Mouse (Mus musculus): ENCODE data around the gene Glt1d1. TPM values are rescaled to one million over a fixed set of nuclear protein-coding genes. Genes with fewer than 3 reads are reported as not detected.

The Glt1d1 gene
- polyA plus RNA-seq, 1 experiment from 2014 or later, result 2.8 TPM

DNA sequence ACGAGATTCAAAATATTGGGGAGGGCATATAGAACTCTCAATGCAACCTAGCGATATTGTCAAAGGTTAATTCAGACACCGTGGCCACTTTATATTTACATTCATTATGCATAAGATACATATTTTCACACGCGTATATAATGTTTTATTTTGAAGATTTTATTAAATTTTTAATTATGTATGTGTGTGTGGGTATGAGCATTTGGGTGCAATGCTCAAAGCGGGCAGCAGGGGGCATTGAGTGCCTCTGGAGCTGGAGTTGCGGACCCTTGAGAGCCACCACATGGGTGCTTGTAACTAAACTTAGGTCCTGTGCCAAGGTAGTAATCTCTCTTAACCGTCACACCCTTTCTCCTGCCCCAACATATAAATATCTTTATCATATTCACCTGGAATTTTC is 41.9 kb downstream of the Glt1d1 start:
- Histone ChIP-seq H3K36me3 (ENCODE audit: control insufficient read depth, insufficient read depth, low read length) (no peaks in the 10 kb centered on the region), H3K4me2 (ENCODE audit: low read depth, low read length) (no peak overlapping the region), H3K9ac (replicated peaks; ENCODE audit: low read depth, low read length) (no peak overlapping the region), H3K9me3 (ENCODE audit: control insufficient read depth, low read length) (no peaks in the 10 kb centered on the region), H3K27ac (ENCODE audit: low read depth, low read length) (no peak overlapping the region), H3K4me1 (ENCODE audit: control insufficient read depth, insufficient read depth, low read length) (no peaks in the 10 kb centered on the region), H3K4me3 (ENCODE audit: low read depth, low read length) (no peak overlapping the region), H3K27me3 (ENCODE audit: control insufficient read depth, insufficient read depth, low read length) (no peaks in the 10 kb centered on the region)
- 96% methylated on average over 8 of the region's 8 CpGs for WGBS
- ATAC-seq (ENCODE audit: low read depth), result no peak

DNA sequence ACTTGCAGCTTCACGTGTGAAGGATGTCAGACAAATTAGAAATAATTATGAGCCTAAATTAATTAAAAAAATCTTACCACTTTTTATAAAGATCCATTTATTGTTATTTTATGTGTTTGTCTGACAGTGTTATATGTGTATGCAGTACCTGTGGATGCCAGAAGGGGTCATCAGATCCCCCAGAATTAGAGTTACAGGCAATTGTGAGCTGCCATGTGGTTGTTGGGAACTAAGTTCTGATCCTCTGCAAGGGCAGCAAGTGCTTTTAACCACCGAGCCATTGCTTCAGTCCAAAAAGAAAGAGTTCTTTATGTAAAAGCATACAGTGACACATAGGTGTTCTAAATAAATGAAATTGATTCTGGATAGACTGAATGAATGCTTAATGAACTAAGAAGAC is 45.5 kb downstream of the Glt1d1 start:
- Histone ChIP-seq H3K9me3 (ENCODE audit: control insufficient read depth, low read length) (no peaks in the 10 kb centered on the region), H3K27ac (ENCODE audit: low read depth, low read length) (no peak overlapping the region), H3K4me2 (ENCODE audit: low read depth, low read length) (no peak overlapping the region), H3K36me3 (ENCODE audit: control insufficient read depth, insufficient read depth, low read length) (no peaks in the 10 kb centered on the region), H3K27me3 (ENCODE audit: control insufficient read depth, insufficient read depth, low read length) (no peaks in the 10 kb centered on the region), H3K4me3 (ENCODE audit: low read depth, low read length) (no peak overlapping the region), H3K4me1 (ENCODE audit: control insufficient read depth, insufficient read depth, low read length) (no peaks in the 10 kb centered on the region), H3K9ac (replicated peaks; ENCODE audit: low read depth, low read length) (no peak overlapping the region)
- no peak for ATAC-seq (ENCODE audit: low read depth)
- WGBS, result 95% methylated on average over 2 of the region's 2 CpGs

DNA sequence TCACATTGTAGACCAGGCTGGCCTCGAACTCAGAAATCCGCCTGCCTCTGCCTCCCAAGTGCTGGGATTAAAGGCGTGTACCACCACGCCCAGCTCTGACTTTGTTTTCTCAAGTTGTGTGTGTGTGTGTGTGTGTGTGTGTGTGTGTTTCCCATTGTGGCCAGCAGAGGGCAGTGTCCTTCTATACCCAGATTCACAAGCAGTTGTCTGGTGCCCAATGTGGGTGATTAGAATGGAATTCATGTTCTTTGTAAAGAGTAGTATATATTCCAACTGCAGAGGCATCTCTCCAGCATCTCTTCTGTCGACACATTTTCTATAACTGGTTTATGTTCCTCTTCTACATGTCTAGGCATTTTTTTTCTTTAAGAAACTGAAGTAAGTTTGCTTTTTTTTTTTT is 46.4 kb downstream of the Glt1d1 start:
- no peak overlapping the region for H3K27ac ChIP-seq (ENCODE audit: low read depth, low read length)

DNA sequence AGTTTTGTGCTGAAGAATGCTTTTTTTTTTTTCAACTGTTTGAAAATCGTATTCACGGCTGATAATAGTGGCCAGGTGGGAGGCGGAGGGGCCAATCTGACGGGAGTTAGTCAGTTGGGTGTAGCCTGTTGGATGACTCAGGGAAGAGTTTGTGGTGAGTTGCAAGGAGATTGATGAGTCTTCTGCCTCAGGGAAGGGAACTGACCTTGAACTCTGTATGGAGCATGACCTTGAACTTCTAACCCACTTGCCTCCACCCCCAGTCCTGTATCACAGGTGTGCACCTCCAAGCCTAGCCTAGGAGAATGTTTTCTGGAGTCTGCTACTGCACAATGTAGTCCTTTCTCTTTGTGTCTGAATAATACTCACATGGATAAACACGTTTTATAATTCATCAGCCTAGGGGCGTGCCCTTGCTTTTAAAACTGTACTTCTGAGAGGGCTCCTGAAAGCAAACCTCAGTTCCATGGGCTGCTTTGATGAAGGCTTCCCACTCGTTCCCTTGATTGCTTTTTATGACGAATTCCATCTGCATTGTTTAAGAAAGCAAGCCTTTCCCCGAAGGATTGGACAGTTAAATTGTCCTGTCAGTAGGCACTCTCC is 56.6 kb downstream of the Glt1d1 start:
- H3K4me3 ChIP-seq (ENCODE audit: low read depth, low read length), result no peak overlapping the region
- ATAC-seq (ENCODE audit: low read depth), result no peak
- no peaks in the 10 kb centered on the region for H3K4me1 ChIP-seq (ENCODE audit: control insufficient read depth, insufficient read depth, low read length)
- H3K36me3 ChIP-seq (ENCODE audit: control insufficient read depth, insufficient read depth, low read length), result no peaks in the 10 kb centered on the region
- H3K4me2 ChIP-seq (ENCODE audit: low read depth, low read length), result no peak overlapping the region
- 72% methylated on average over 9 of the region's 9 CpGs for WGBS
- no peak overlapping the region for H3K27ac ChIP-seq (ENCODE audit: low read depth, low read length)
- no peaks in the 10 kb centered on the region for H3K9me3 ChIP-seq (ENCODE audit: control insufficient read depth, low read length)
- no peak overlapping the region for H3K9ac ChIP-seq (replicated peaks; ENCODE audit: low read depth, low read length)
- no peaks in the 10 kb centered on the region for H3K27me3 ChIP-seq (ENCODE audit: control insufficient read depth, insufficient read depth, low read length)

More for the DNA sequence above, 46.4 kb downstream of the Glt1d1 start:
- WGBS, result 96% methylated on average over 5 of the region's 5 CpGs
- Histone ChIP-seq H3K27me3 (ENCODE audit: control insufficient read depth, insufficient read depth, low read length) (no peaks in the 10 kb centered on the region), H3K4me3 (ENCODE audit: low read depth, low read length) (no peak overlapping the region), H3K36me3 (ENCODE audit: control insufficient read depth, insufficient read depth, low read length) (no peaks in the 10 kb centered on the region), H3K9me3 (ENCODE audit: control insufficient read depth, low read length) (no peaks in the 10 kb centered on the region), H3K4me2 (ENCODE audit: low read depth, low read length) (no peak overlapping the region), H3K4me1 (ENCODE audit: control insufficient read depth, insufficient read depth, low read length) (no peaks in the 10 kb centered on the region), H3K9ac (replicated peaks; ENCODE audit: low read depth, low read length) (no peak overlapping the region)
- ATAC-seq (ENCODE audit: low read depth), result no peak

DNA sequence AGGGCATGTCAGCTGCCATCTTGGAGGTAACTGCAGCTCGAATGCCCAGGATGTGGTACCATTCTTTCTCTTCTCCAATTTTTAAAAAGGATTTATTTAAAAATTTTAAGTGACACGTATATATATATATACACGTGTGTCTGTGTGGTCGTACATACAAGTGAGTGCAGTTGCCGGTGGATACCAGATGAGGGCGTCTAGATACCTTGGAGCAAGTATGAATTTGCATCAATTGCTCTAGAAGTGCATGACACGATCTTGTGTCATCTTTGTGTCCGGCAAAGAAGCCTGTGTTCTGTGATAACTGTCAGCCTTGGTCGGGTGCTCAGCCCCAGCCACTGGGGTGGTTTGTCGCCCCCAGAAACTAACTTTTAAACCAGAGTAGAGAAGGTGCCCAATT is 59.0 kb downstream of the Glt1d1 start:
- Histone ChIP-seq H3K9ac (replicated peaks; ENCODE audit: low read depth, low read length) (no peak overlapping the region), H3K27me3 (ENCODE audit: control insufficient read depth, insufficient read depth, low read length) (no peaks in the 10 kb centered on the region), H3K9me3 (ENCODE audit: control insufficient read depth, low read length) (no peaks in the 10 kb centered on the region), H3K27ac (ENCODE audit: low read depth, low read length) (no peak overlapping the region), H3K36me3 (ENCODE audit: control insufficient read depth, insufficient read depth, low read length) (no peaks in the 10 kb centered on the region), H3K4me2 (ENCODE audit: low read depth, low read length) (no peak overlapping the region), H3K4me1 (ENCODE audit: control insufficient read depth, insufficient read depth, low read length) (no peaks in the 10 kb centered on the region), H3K4me3 (ENCODE audit: low read depth, low read length) (no peak overlapping the region)
- WGBS, result 83% methylated on average over 10 of the region's 10 CpGs
- ATAC-seq (ENCODE audit: low read depth), result no peak

DNA sequence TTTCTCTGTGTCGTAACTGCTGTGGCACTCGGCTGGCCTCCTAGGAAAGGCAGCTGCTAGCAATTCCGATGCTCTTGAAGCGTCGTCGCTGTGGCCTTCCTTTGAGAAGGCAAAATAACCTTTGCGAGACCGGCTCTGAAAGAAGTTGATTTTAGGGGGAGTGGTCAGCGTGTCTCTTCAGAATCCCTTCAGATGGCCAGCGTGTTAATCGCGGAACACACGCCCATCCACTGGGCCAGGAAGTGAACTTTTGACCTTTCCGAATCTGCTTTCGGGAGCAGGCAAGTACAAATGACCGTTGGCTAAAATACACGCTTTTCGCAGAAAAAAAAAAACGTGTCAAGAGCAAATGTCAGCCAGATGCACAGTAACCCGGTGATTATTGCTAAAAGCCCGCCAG is 59.5 kb downstream of the Glt1d1 start:
- Histone ChIP-seq H3K4me2 (ENCODE audit: low read depth, low read length) (no peak overlapping the region), H3K4me3 (ENCODE audit: low read depth, low read length) (no peak overlapping the region), H3K9me3 (ENCODE audit: control insufficient read depth, low read length) (no peaks in the 10 kb centered on the region), H3K36me3 (ENCODE audit: control insufficient read depth, insufficient read depth, low read length) (no peaks in the 10 kb centered on the region), H3K9ac (replicated peaks; ENCODE audit: low read depth, low read length) (no peak overlapping the region), H3K27ac (ENCODE audit: low read depth, low read length) (no peak overlapping the region), H3K27me3 (ENCODE audit: control insufficient read depth, insufficient read depth, low read length) (no peaks in the 10 kb centered on the region), H3K4me1 (ENCODE audit: control insufficient read depth, insufficient read depth, low read length) (no peaks in the 10 kb centered on the region)
- WGBS, result 21% methylated on average over 21 of the region's 21 CpGs
- ATAC-seq (ENCODE audit: low read depth), result no peak

DNA sequence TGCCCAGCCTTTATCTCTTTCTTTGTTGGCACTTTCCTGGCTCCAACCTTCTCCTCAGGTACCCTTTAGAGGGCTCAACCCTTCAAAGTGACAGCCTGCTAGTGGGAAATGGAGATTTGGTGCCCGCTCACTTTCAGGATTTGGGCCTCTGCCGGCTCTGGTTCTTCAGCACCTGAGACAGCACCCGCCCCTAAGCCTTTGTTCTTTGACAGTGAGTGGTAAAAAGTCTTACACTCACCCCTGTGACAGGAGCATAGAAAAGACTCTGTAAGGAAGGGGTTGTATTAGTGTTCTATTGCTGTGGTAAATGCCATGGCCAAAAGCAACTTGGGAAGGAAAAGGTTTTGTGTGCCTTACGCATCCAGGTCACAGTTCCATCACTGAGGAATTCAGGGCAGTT is 63.8 kb downstream of the Glt1d1 start:
- Histone ChIP-seq H3K4me1 (ENCODE audit: control insufficient read depth, insufficient read depth, low read length) (no peaks in the 10 kb centered on the region), H3K36me3 (ENCODE audit: control insufficient read depth, insufficient read depth, low read length) (no peaks in the 10 kb centered on the region), H3K9me3 (ENCODE audit: control insufficient read depth, low read length) (no peaks in the 10 kb centered on the region), H3K4me3 (ENCODE audit: low read depth, low read length) (no peak overlapping the region), H3K4me2 (ENCODE audit: low read depth, low read length) (no peak overlapping the region), H3K27me3 (ENCODE audit: control insufficient read depth, insufficient read depth, low read length) (no peaks in the 10 kb centered on the region), H3K27ac (ENCODE audit: low read depth, low read length) (no peak overlapping the region), H3K9ac (replicated peaks; ENCODE audit: low read depth, low read length) (no peak overlapping the region)
- no peak for ATAC-seq (ENCODE audit: low read depth)
- 82% methylated on average over 4 of the region's 4 CpGs for WGBS

DNA sequence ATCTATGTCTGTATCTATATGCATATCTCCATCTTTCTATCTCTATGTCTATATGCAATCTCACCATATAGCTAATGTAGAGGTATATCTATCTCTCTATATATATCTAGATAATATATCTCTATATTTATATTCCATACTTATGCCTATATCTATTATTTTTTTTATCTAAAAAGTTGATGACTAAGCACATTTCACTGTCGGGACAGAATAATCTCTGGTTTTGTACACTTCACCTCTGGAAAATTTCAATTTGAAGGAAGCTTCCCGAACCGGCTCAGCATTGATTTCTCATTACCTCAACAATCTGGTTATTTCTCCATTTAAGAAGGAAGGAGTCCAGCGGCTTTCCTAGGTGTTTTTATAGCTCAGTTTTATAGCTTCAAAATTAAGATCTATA is 64.5 kb downstream of the Glt1d1 start:
- Histone ChIP-seq H3K9ac (replicated peaks; ENCODE audit: low read depth, low read length) (no peak overlapping the region), H3K36me3 (ENCODE audit: control insufficient read depth, insufficient read depth, low read length) (no peaks in the 10 kb centered on the region), H3K4me1 (ENCODE audit: control insufficient read depth, insufficient read depth, low read length) (no peaks in the 10 kb centered on the region), H3K4me2 (ENCODE audit: low read depth, low read length) (no peak overlapping the region), H3K27ac (ENCODE audit: low read depth, low read length) (no peak overlapping the region), H3K27me3 (ENCODE audit: control insufficient read depth, insufficient read depth, low read length) (no peaks in the 10 kb centered on the region), H3K9me3 (ENCODE audit: control insufficient read depth, low read length) (no peaks in the 10 kb centered on the region), H3K4me3 (ENCODE audit: low read depth, low read length) (no peak overlapping the region)
- WGBS, result 84% methylated on average over 4 of the region's 4 CpGs
- no peak for ATAC-seq (ENCODE audit: low read depth)

DNA sequence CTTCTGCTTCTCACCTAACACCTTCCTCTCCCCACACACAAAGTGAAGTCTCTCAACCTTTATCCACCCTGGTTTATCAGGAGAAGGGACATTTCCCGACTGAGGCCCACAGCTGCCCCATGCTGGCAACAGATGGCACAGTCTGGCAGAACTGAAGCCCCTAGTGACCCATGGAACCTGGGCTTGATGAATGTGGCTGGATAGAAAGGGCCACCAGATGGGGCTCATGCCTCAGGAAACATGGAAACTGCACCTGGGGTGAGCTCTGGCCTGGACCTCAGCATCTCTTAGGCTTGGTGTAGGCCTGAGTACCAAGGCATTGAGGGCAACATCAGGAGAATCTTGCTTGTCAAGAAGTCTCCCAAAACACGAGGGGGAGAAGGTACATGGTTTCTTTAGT is 66.5 kb downstream of the Glt1d1 start:
- Histone ChIP-seq H3K9me3 (ENCODE audit: control insufficient read depth, low read length) (no peaks in the 10 kb centered on the region), H3K9ac (replicated peaks; ENCODE audit: low read depth, low read length) (no peak overlapping the region), H3K36me3 (ENCODE audit: control insufficient read depth, insufficient read depth, low read length) (no peaks in the 10 kb centered on the region), H3K4me3 (ENCODE audit: low read depth, low read length) (no peak overlapping the region), H3K4me2 (ENCODE audit: low read depth, low read length) (no peak overlapping the region), H3K27ac (ENCODE audit: low read depth, low read length) (no peak overlapping the region), H3K4me1 (ENCODE audit: control insufficient read depth, insufficient read depth, low read length) (no peaks in the 10 kb centered on the region), H3K27me3 (ENCODE audit: control insufficient read depth, insufficient read depth, low read length) (no peaks in the 10 kb centered on the region)
- WGBS, result 50% methylated on average over 2 of the region's 2 CpGs
- no peak for ATAC-seq (ENCODE audit: low read depth)

Data from neural tube, embryonic 14.5 days (tissue).